Mouse (Mus musculus) embryonic facial prominence, embryonic 13.5 days (tissue): ENCODE results near the gene Fuz. TPM values are rescaled to one million over a fixed set of nuclear protein-coding genes. Genes with fewer than 3 reads are reported as not detected.
A peak's percentile ranks its signal among the peaks of the same experiment; 100 is the strongest.

Experiments used
- ATAC-seq: fragments of 200-750 bp; cut with Nextera tagmentation; 2 replicates; pipeline ENCODE4 v1.8.0; 2017; ENCODE audit warnings: low read depth; ENCODE audit not compliant: insufficient number of reproducible peaks, insufficient read depth, low FRiP score, low TSS enrichment
- H3K27ac ChIP-seq: fragments of 300-500 bp; sonication (generic); 2 replicates; pipeline ENCODE4 v1.5.1; 2015; ENCODE audit warnings: moderate library complexity, mild to moderate bottlenecking, inconsistent platforms
- H3K27me3 ChIP-seq: fragments of 300-500 bp; sonication (generic); 2 replicates; pipeline ENCODE4 v1.6.1; 2015; ENCODE audit warnings: mild to moderate bottlenecking, inconsistent platforms
- H3K36me3 ChIP-seq: fragments of 300-500 bp; sonication (generic); 2 replicates; pipeline ENCODE4 v1.6.1; 2015; ENCODE audit warnings: mild to moderate bottlenecking, inconsistent platforms
- H3K4me1 ChIP-seq: fragments of 300-500 bp; sonication (generic); 2 replicates; pipeline ENCODE4 v1.6.1; 2015; ENCODE audit warnings: inconsistent platforms
- H3K4me2 ChIP-seq: fragments of 300-500 bp; sonication (generic); 2 replicates; pipeline ENCODE4 v1.6.1; 2015; ENCODE audit warnings: moderate library complexity, mild to moderate bottlenecking, inconsistent platforms
- H3K4me3 ChIP-seq: fragments of 300-500 bp; sonication (generic); 2 replicates; pipeline ENCODE4 v1.5.1; 2015; ENCODE audit warnings: mild to moderate bottlenecking, inconsistent platforms
- H3K9ac ChIP-seq: fragments of 300-500 bp; sonication (generic); 2 replicates; pipeline ENCODE4 v1.6.1; 2015; ENCODE audit warnings: mild to moderate bottlenecking, inconsistent platforms
- H3K9me3 ChIP-seq: fragments of 300-500 bp; sonication (generic); 2 replicates; pipeline ENCODE4 v1.6.1; 2016; ENCODE audit warnings: inconsistent platforms
- WGBS: fragments of 180-500 bp; shearing (Covaris S2); methylation state at CpG from one replicate; pipeline ENCODE4 v1.1.7; 2015; ENCODE audit warnings: mixed read lengths; 5-methylcytosine and 5-hydroxymethylcytosine counted together
- polyA plus RNA-seq: library from polyadenylated mRNA; unstranded; fragments of >200 nt; fragmentation: Nextera tagmentation; extraction: Ambion mirVana; gene quantifications from 2 replicates; pipeline ENCODE4 v1.2.1, GENCODE M21; 2015

Gene Fuz
- polyA plus RNA-seq, 1 experiment from 2014 or later = 29.7 TPM

DNA sequence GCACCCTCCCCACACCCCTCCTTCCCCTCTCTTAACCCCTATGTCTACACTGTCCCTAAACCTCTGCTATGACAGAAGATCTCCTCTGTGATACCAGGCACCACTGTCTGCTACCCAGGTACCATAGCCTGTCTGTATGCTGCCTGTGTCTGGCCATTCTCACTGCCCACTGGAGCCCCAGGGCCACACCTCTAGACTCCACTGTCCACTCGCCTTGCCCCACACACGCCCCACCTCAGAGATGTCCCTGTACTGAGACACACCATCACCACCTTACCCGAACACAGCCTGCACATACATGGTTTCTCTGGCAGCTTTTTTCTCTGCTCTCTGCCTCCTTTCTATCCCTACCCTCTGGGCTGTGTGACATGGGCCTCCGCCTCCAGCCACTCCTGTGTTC, 21.0 kb downstream of the Fuz start:
- Histone ChIP-seq H3K27me3 (no peaks in the 10 kb centered on the region), H3K4me1 (peaks cover 26% of the 10 kb centered on the region), H3K9me3 (no peaks in the 10 kb centered on the region), H3K27ac (no peak overlapping the region), H3K36me3 (peaks cover 57% of the 10 kb centered on the region), H3K9ac (0 out of 2 replicates have a peak overlapping the region, but pooled peaks have one; percentile 16), H3K4me3 (no peak overlapping the region), H3K4me2 (no peak overlapping the region)
- ATAC-seq = no peak
- 97% methylated on average over 4 of the region's 4 CpGs for WGBS

DNA sequence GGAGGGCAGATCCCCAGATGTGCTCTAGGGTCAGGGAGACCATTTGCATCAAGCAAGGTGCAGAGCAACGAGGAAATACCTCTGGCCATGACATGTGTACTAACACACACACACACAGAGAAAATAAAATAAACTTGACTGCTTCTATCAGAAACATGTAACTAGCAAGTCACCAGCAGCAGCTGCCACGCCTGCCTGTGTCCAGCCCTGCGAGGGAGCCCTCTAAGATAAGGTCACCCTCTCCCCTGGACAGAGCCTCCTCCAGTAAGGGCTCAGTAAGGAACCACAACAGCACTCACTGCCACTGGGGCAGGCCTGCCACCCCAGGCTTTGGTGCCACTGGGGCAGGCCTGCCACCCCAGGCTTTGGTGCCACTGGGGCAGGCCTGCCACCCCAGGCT, 22.3 kb downstream of the Fuz start:
- no peaks in the 10 kb centered on the region for H3K27me3 ChIP-seq
- peak overlapping the region; percentile 71 for H3K27ac ChIP-seq

DNA sequence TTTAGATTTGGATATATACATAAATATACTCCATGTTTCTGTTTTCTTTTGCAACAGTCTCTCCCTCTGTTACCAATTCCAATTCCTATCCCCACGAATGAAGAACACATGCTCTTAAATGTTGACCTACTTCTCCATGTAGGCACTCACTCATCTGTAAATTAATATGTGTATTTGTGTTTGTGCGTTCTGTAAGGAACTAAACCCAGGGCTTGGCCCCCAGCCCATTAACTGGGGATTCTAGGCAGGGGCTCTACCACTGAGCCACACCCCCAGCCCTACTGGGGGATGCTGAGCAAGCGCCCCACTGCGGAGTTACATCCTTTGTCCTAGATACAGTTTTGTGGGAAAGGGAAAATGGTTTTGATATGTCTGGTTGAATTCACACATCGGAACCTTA, 23.2 kb downstream of the Fuz start:
- Histone ChIP-seq H3K36me3 (peaks cover 56% of the 10 kb centered on the region), H3K9ac (0 out of 2 replicates have a peak overlapping the region, but pooled peaks have one; percentile 1), H3K4me1 (peaks cover 26% of the 10 kb centered on the region), H3K4me2 (peak overlapping the region; percentile 12; the same call in 1 of the 2 replicates), H3K27me3 (no peaks in the 10 kb centered on the region), H3K27ac (peak overlapping the region; percentile 71), H3K9me3 (no peaks in the 10 kb centered on the region), H3K4me3 (no peak overlapping the region)
- 66% methylated on average over 5 of the region's 5 CpGs for WGBS
- ATAC-seq = no peak

More for the DNA sequence above, 22.3 kb downstream of the Fuz start:
- 0 out of 2 replicates have a peak overlapping the region, but pooled peaks have one; percentile 1 for H3K9ac ChIP-seq
- H3K9me3 ChIP-seq = no peaks in the 10 kb centered on the region
- H3K36me3 ChIP-seq = peaks cover 57% of the 10 kb centered on the region
- H3K4me2 ChIP-seq = no peak overlapping the region
- no peak for ATAC-seq
- WGBS = 85% methylated on average over 3 of the region's 3 CpGs
- peaks cover 26% of the 10 kb centered on the region for H3K4me1 ChIP-seq
- H3K4me3 ChIP-seq = no peak overlapping the region

DNA sequence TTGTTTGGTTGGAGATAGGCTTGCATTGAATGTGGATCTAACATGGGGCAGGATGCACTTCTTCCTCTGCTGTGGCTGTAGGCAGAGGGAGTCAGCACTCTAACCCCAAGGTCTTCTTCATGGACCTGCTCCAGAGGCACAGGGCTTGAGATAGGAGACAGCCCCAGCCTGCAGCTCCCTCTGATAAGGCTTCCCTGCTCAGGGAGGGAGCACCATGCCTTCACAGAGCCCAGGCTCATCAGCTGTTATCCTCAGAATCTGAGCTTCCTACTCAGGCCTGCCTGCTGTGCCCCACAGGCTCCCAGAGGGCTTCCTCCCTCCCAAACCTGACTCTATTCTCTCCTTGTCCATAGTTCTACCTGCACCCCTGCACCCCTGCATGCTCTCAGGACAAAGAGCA, 26.7 kb downstream of the Fuz start:
- peaks cover 33% of the 10 kb centered on the region for H3K4me1 ChIP-seq
- no peak overlapping the region for H3K27ac ChIP-seq
- H3K4me2 ChIP-seq = no peak overlapping the region
- H3K4me3 ChIP-seq = no peak overlapping the region
- ATAC-seq = no peak
- no peaks in the 10 kb centered on the region for H3K27me3 ChIP-seq
- peaks cover 51% of the 10 kb centered on the region for H3K36me3 ChIP-seq
- H3K9me3 ChIP-seq = no peaks in the 10 kb centered on the region
- H3K9ac ChIP-seq = no peak overlapping the region

DNA sequence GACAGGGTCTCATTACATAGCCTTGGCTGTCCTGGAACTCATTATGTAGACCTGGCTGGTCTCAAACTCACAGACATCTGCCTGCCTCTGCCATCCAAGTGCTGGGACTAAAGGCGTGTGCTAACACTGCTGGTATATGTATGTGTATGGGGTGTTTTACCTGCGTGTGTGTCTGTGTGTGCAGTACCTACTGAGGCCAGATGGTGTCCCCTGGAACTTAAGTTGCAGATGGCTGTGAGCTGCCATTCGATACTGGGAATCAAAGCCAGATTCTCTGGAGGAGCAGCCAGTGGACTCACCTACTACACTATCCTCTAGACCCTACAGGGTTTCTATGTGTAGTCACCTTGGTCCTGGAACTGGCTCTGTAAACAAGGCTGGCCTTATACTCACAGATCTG, 29.6 kb downstream of the Fuz start:
- peaks cover 48% of the 10 kb centered on the region for H3K36me3 ChIP-seq
- no peak overlapping the region for H3K4me2 ChIP-seq
- peaks cover 22% of the 10 kb centered on the region for H3K4me1 ChIP-seq
- 68% methylated on average over 3 of the region's 3 CpGs for WGBS
- no peak overlapping the region for H3K9ac ChIP-seq
- no peaks in the 10 kb centered on the region for H3K27me3 ChIP-seq
- no peak overlapping the region for H3K27ac ChIP-seq
- no peak for ATAC-seq
- H3K4me3 ChIP-seq = no peak overlapping the region
- H3K9me3 ChIP-seq = no peaks in the 10 kb centered on the region

DNA sequence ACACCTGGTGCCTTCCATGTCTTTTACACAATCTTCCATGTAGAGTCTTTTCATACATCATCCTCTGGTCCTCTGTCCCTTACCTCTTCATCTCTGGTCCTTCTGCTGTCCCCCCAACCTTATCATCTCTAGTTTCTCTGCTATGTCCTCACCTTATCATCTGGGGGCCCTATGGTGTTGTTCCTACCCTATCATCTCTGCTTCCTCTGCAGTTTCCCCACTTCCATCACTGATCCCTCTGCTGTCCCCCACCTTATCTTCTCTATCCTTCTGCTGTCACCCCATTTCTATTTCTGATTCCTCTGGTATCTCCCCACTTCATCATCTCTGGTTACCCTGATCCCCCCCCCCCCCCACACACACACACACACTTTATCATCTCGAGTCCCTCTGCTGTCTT, 32.7 kb downstream of the Fuz start:
- Histone ChIP-seq H3K4me3 (peak overlapping the region; percentile 94), H3K9me3 (no peaks in the 10 kb centered on the region), H3K27ac (0 out of 2 replicates have a peak overlapping the region, but pooled peaks have one; percentile 60), H3K9ac (peak overlapping the region; percentile 94), H3K4me2 (peak overlapping the region; percentile 74), H3K27me3 (no peaks in the 10 kb centered on the region), H3K4me1 (peaks cover 22% of the 10 kb centered on the region), H3K36me3 (peaks cover 26% of the 10 kb centered on the region)
- WGBS = 4% methylated on average over 1 of the region's 1 CpGs
- no peak for ATAC-seq

DNA sequence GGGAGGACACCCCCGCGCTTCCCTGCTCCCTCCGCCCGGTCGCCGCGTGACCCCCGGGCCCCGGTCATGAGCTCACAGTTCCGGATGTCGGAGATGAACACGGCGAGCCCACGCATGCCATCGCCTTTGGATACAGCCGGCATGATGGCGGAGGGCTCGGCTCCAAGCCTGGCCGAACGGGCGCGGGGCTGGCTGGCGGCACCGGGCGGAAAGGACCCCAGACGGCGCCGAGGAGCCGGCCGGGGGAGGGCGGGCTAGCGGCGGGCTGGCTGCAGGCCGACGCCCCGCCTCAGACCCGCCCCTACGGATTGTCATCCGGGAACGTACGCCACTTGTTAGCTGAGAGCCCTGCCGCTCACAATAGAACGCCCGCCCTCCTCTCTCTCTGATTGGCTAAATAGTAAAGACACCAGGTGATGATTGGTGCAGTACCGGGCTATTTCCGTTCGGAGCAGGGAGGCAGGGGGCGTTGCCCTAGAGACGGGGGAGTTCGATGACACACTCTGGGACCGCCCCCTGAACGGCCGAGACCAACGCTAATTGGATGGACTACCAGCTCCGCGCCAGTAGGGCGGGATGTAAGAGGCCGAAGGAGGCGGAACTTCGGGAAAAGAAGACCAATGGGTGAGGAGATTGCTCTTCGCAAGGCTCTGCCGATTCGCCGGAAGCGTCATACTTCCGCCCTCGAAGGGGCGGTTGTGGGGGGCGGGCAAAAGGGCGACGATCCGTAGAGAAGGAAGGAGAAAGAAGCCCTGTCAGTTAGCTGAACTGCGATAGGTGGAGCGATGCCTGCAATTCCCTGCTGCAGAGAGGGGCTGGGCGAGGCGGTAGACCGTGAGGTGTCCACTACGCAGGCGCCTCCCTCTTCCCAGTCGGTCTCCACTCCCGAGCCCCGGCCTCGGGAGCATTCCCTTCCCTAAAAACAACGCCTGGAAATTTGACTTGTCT, 33.6 kb downstream of the Fuz start, which contains the start of gene Ap2a1:
Ap2a1 (minus strand) TSS at position 293 of the 948 bp plus-strand sequence.
- peak; percentile 99 for ATAC-seq
- WGBS = under 1% methylated on average over 84 of the region's 84 CpGs
- Histone ChIP-seq H3K9ac (peak within 1 kb of the TSS; percentile 94), H3K4me2 (peak within 1 kb of the TSS; percentile 74), H3K4me1 (peaks cover 22% of the 10 kb centered on the region), H3K4me3 (peak within 1 kb of the TSS; percentile 94), H3K36me3 (peaks cover 18% of the 10 kb centered on the region), H3K27ac (peak within 1 kb of the TSS; percentile 91), H3K9me3 (no peaks in the 10 kb centered on the region), H3K27me3 (no peaks in the 10 kb centered on the region)

DNA sequence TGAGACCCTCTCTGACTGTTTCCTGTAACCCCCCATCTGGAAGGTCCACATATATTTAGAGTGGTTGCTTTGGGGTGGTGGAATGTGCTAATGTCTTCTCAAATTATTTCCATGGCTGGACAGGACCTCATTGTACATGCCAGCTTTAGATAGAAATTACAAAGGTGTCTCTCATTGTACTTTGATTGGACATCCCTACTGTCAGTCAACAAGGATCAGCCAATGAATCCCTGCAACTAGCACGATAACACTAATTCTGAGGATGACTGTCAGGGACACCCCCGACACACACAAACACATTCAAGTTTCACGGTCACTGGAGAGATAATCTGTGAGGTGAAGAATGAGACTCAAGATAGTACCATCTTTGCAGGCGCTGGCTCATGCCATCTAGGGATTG, 42.8 kb downstream of the Fuz start:
- H3K9ac ChIP-seq = no peak overlapping the region
- no peaks in the 10 kb centered on the region for H3K36me3 ChIP-seq
- no peaks in the 10 kb centered on the region for H3K27me3 ChIP-seq
- H3K4me2 ChIP-seq = no peak overlapping the region
- no peaks in the 10 kb centered on the region for H3K4me1 ChIP-seq
- no peak overlapping the region for H3K4me3 ChIP-seq
- H3K9me3 ChIP-seq = 0 out of 2 replicates have a peak, but pooled peaks cover 6% of the 10 kb centered on the region
- ATAC-seq = no peak
- 91% methylated on average over 4 of the region's 4 CpGs for WGBS
- H3K27ac ChIP-seq = no peak overlapping the region

DNA sequence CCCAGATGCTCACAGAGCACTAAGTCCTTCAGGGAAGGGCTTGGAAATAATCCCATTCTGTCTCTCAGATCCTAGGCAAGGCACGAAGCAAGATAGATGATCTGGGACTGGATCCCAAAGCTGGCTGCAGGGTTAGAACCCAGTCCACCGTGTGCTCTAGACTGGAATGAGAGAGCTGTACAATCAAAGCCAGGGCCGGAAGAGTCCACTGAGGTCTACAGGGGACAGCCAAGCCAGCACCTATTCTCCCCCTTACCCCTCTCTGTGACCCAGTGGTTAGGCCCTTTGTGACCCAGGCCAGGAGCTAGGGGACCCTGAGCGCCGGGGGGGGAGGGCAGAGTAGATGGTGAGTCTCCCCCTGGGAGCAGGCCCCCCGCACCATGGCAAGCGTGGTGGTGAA, 47.0 kb downstream of the Fuz start, which contains the start of gene Tsks:
Tsks (plus strand) TSS at position 301 of the 400 bp plus-strand sequence.
- Histone ChIP-seq H3K9me3 (no peaks in the 10 kb centered on the region), H3K4me3 (no peak within 1 kb of the TSS), H3K36me3 (no peaks in the 10 kb centered on the region), H3K27me3 (peaks cover 2% of the 10 kb centered on the region; the same call in 1 of the 2 replicates), H3K27ac (no peak within 1 kb of the TSS), H3K4me1 (no peaks in the 10 kb centered on the region), H3K4me2 (no peak within 1 kb of the TSS), H3K9ac (no peak within 1 kb of the TSS)
- 77% methylated on average over 7 of the region's 7 CpGs for WGBS
- ATAC-seq = no peak

DNA sequence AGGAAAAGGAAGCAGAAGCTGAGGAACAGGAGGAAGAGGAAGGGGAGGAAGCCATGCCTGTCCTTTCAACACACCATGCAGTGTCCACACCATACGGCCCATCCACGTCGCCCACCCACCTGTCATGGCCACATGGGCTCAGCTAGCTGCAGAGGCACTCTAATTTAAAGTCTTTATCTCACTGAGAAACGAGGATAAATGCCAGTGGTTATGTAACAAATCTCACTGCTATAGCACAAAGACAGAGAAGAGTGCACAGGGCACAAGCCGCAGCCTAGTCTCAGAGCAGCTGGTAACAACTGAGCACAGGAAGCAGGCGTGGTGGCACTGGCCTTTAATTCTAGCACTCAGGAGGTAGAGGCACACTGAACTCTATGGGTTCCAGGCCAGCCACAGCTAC, 54.0 kb downstream of the Fuz start:
- no peak for ATAC-seq
- H3K27me3 ChIP-seq = peaks cover 40% of the 10 kb centered on the region

DNA sequence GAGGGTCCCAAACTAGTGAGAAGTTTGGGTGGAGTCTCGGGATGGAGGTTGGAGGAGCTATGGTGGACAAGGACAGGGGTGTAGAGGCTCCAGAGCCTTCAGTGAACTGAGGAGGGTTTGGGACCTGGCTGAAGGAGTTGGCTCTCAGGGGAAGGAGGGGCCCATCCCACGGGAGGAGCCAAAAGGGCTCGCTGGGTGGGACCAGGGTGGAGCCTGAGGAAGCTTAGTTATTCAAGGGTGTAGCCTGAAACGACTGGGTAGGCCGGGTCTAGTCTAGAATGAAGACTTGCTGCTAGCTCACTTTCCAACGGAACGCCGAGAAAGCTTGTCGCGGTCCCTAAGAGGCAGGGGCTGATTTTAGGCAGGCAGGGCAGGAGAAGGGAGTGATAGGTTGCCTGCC, 56.1 kb downstream of the Fuz start:
- ATAC-seq = peak; percentile 72
- Histone ChIP-seq H3K4me2 (peak overlapping the region; percentile 94), H3K27me3 (peaks cover 40% of the 10 kb centered on the region), H3K27ac (peak overlapping the region; percentile 86), H3K36me3 (no peaks in the 10 kb centered on the region), H3K9ac (peak overlapping the region; percentile 82), H3K4me3 (peak overlapping the region; percentile 60), H3K9me3 (no peaks in the 10 kb centered on the region), H3K4me1 (peaks cover 19% of the 10 kb centered on the region)
- WGBS = 0% methylated on average over 10 of the region's 10 CpGs

More for the DNA sequence above, 54.0 kb downstream of the Fuz start:
- no peak overlapping the region for H3K4me3 ChIP-seq
- H3K9ac ChIP-seq = no peak overlapping the region
- H3K27ac ChIP-seq = no peak overlapping the region
- H3K9me3 ChIP-seq = no peaks in the 10 kb centered on the region
- H3K4me1 ChIP-seq = peaks cover 16% of the 10 kb centered on the region
- 68% methylated on average over 6 of the region's 6 CpGs for WGBS
- no peak overlapping the region for H3K4me2 ChIP-seq
- no peaks in the 10 kb centered on the region for H3K36me3 ChIP-seq
